22 mouse cellular contexts compared by ENCODE assay signal in the genomic region with DNA sequence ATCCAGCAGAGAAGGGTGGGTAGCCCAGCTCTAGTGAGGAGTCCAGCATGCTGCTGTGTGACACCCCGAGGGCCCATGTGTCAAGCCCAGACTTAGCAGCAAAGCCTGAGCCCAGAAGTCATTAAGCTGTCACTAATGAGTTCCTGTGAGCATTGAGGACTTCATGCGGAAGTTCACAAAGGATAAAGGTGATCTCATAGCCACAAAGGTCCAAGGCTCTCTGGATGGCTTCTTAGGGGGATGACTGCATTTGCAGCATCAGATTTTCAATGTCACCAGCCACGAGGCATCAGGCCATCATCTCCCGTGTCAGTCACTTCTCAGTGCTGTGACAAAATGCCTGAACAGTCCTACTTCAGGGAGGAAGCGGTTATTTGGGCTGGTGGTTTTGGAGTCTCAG.
DNase-seq lines count a peak whose midpoint lies in the region; ATAC-seq and TF ChIP-seq lines count a peak whose summit lies in the region.
"Had no signal": no experiment of that assay in that cellular context is flagged by ENCODE, and none has a peak within 500 bp of the region (broad histone marks: within the 10 kb centered on the region; RNA-seq: fewer than 3 reads in every experiment).

No protein-coding gene starts in this region.

- no peak for TF ChIP-seq POLR2A in kidney, adult 2 months (IDR thresholded peaks at IDR 0.05; ENCODE audit: low read depth, low read length)

- WGBS in embryonic facial prominence, embryonic 14.5 days, result 83% methylated on average over 5 of the region's 5 CpGs
- WGBS in embryonic facial prominence, embryonic 10.5 days, result 82% methylated on average over 5 of the region's 5 CpGs
- WGBS in kidney, adult 2 months, result 77% methylated on average over 5 of the region's 5 CpGs
- 77% methylated on average over 5 of the region's 5 CpGs for WGBS in liver, postnatal 0 days (ENCODE audit: insufficient replicate concordance)
- 70% methylated on average over 5 of the region's 5 CpGs for WGBS in liver, embryonic 12.5 days (ENCODE audit: insufficient replicate concordance)

- no peak overlapping the region for H3K4me2 ChIP-seq in embryonic facial prominence, embryonic 14.5 days (ENCODE audit: low read depth, low read length)
- H3K4me2 ChIP-seq in liver, postnatal 0 days (ENCODE audit: low read depth, low read length), result no peak overlapping the region
- H3K4me2 ChIP-seq in liver, embryonic 12.5 days, result no peak overlapping the region
- H3K4me2 ChIP-seq: embryonic facial prominence, embryonic 12.5 days; forebrain, embryonic 12.5 days; forebrain, embryonic 15.5 days; heart, embryonic 12.5 days; heart, embryonic 15.5 days; hindbrain, embryonic 14.5 days had no signal

- H3K36me3 ChIP-seq in embryonic facial prominence, embryonic 14.5 days (ENCODE audit: control insufficient read depth, insufficient read depth, low read length), result no peaks in the 10 kb centered on the region
- no peaks in the 10 kb centered on the region for H3K36me3 ChIP-seq in embryonic facial prominence, embryonic 10.5 days (replicated peaks)
- no peaks in the 10 kb centered on the region for H3K36me3 ChIP-seq in kidney, adult 2 months (ENCODE audit: control insufficient read depth, insufficient read depth, low read length)
- no peaks in the 10 kb centered on the region for H3K36me3 ChIP-seq in liver, postnatal 0 days (replicated peaks; ENCODE audit: insufficient read depth, low read length)
- no peaks in the 10 kb centered on the region for H3K36me3 ChIP-seq in liver, embryonic 12.5 days
- H3K36me3 ChIP-seq: embryonic facial prominence, embryonic 12.5 days; forebrain, embryonic 12.5 days; forebrain, embryonic 15.5 days; heart, embryonic 12.5 days; heart, embryonic 15.5 days; hindbrain, embryonic 10.5 days had no signal

- no peak overlapping the region for H3K9ac ChIP-seq in embryonic facial prominence, embryonic 14.5 days (ENCODE audit: low read depth, low read length)
- H3K9ac ChIP-seq in liver, postnatal 0 days (replicated peaks), result no peak overlapping the region
- no peak overlapping the region for H3K9ac ChIP-seq in liver, embryonic 12.5 days
- H3K9ac ChIP-seq: embryonic facial prominence, embryonic 12.5 days; forebrain, embryonic 12.5 days; forebrain, embryonic 15.5 days; heart, embryonic 12.5 days; heart, embryonic 15.5 days; hindbrain, embryonic 14.5 days had no signal

- no peaks in the 10 kb centered on the region for H3K9me3 ChIP-seq in embryonic facial prominence, embryonic 14.5 days (ENCODE audit: control insufficient read depth, low read length)
- no peaks in the 10 kb centered on the region for H3K9me3 ChIP-seq in embryonic facial prominence, embryonic 10.5 days
- H3K9me3 ChIP-seq in liver, postnatal 0 days (ENCODE audit: low read length), result no peaks in the 10 kb centered on the region
- H3K9me3 ChIP-seq in liver, embryonic 12.5 days (replicated peaks), result no peaks in the 10 kb centered on the region
- H3K9me3 ChIP-seq: embryonic facial prominence, embryonic 12.5 days; forebrain, embryonic 12.5 days; forebrain, embryonic 15.5 days; heart, embryonic 12.5 days; heart, embryonic 15.5 days; hindbrain, embryonic 10.5 days had no signal

- no peak overlapping the region for H3K27ac ChIP-seq in embryonic facial prominence, embryonic 14.5 days (replicated peaks; ENCODE audit: low read depth, low read length)
- no peak overlapping the region for H3K27ac ChIP-seq in embryonic facial prominence, embryonic 10.5 days (replicated peaks)
- no peak overlapping the region for H3K27ac ChIP-seq in kidney, adult 2 months (ENCODE audit: insufficient read depth, low read depth, low read length)
- peak overlapping the region; percentile 85 for H3K27ac ChIP-seq in liver, postnatal 0 days (ENCODE audit: low read depth)
- no peak overlapping the region for H3K27ac ChIP-seq in liver, embryonic 12.5 days
- H3K27ac ChIP-seq: embryonic facial prominence, embryonic 12.5 days; forebrain, embryonic 12.5 days; forebrain, embryonic 15.5 days; heart, embryonic 15.5 days; hindbrain, embryonic 10.5 days; hindbrain, embryonic 14.5 days had no signal

- DNase-seq in embryonic facial prominence, embryonic 14.5 days (ENCODE audit: low spot score), result no peak
- DNase-seq in embryonic facial prominence, embryonic 10.5 days (ENCODE audit: low spot score), result no peak
- DNase-seq in kidney, adult 2 months, result peak; percentile 12
- DNase-seq in kidney, postnatal 36 days, result no peak
- DNase-seq in liver, postnatal 0 days, result no peak
- no peak for DNase-seq in lung, postnatal 4 days
- DNase-seq: adrenal gland, postnatal 10 days; adrenal gland, postnatal 36 days; cerebellum, adult 9-10 months; gastrocnemius, postnatal 10 days; gastrocnemius, postnatal 36 days; heart, postnatal 10 days; heart, postnatal 36 days had no signal

- no peaks in the 10 kb centered on the region for H3K4me1 ChIP-seq in embryonic facial prominence, embryonic 14.5 days (ENCODE audit: control insufficient read depth, insufficient read depth, low read length)
- H3K4me1 ChIP-seq in embryonic facial prominence, embryonic 10.5 days, result peaks cover 4% of the 10 kb centered on the region; the same call in 1 of the 2 replicates
- no peaks in the 10 kb centered on the region for H3K4me1 ChIP-seq in kidney, adult 2 months (ENCODE audit: control insufficient read depth, insufficient read depth, low read length)
- peaks cover 22% of the 10 kb centered on the region for H3K4me1 ChIP-seq in liver, postnatal 0 days (ENCODE audit: insufficient read depth)
- 0 out of 2 replicates have a peak, but pooled peaks cover 5% of the 10 kb centered on the region for H3K4me1 ChIP-seq in liver, embryonic 12.5 days
- H3K4me1 ChIP-seq: embryonic facial prominence, embryonic 12.5 days; forebrain, embryonic 12.5 days; forebrain, embryonic 15.5 days; heart, embryonic 12.5 days; heart, embryonic 15.5 days had no signal

- no peak overlapping the region for H3K4me3 ChIP-seq in embryonic facial prominence, embryonic 14.5 days (ENCODE audit: low read depth, low read length)
- no peak overlapping the region for H3K4me3 ChIP-seq in embryonic facial prominence, embryonic 10.5 days
- H3K4me3 ChIP-seq in kidney, adult 2 months (ENCODE audit: insufficient read depth, low read depth, low read length), result no peak overlapping the region
- no peak overlapping the region for H3K4me3 ChIP-seq in liver, postnatal 0 days (ENCODE audit: low read depth, low read length)
- H3K4me3 ChIP-seq in liver, embryonic 12.5 days, result no peak overlapping the region
- H3K4me3 ChIP-seq: embryonic facial prominence, embryonic 12.5 days; erythroblast, embryonic 14.5 days; forebrain, embryonic 12.5 days; forebrain, embryonic 15.5 days; heart, embryonic 12.5 days; heart, embryonic 15.5 days; hindbrain, embryonic 10.5 days had no signal

- TF ChIP-seq EP300 in liver, postnatal 0 days (IDR thresholded peaks at IDR 0.05; ENCODE audit: low read depth), result no peak

- TF ChIP-seq CTCF in kidney, adult 2 months (conservative IDR thresholded peaks at IDR 0.05; ENCODE audit: insufficient read depth, insufficient read length, low read depth, low read length), result no peak
- no peak for TF ChIP-seq CTCF in liver, postnatal 0 days (IDR thresholded peaks at IDR 0.05; ENCODE audit: low read depth)

- peak; percentile 33; the same call in 1 of the 2 replicates for ATAC-seq in embryonic facial prominence, embryonic 14.5 days (ENCODE audit: low read depth)
- no peak for ATAC-seq in liver, postnatal 0 days
- ATAC-seq in liver, embryonic 12.5 days, result no peak
- ATAC-seq: forebrain, embryonic 15.5 days had no signal

- no peaks in the 10 kb centered on the region for H3K27me3 ChIP-seq in embryonic facial prominence, embryonic 14.5 days (replicated peaks; ENCODE audit: control insufficient read depth, insufficient read depth, low read length)
- H3K27me3 ChIP-seq in embryonic facial prominence, embryonic 10.5 days (replicated peaks; ENCODE audit: low read depth, poor library complexity, severe bottlenecking), result no peaks in the 10 kb centered on the region
- no peaks in the 10 kb centered on the region for H3K27me3 ChIP-seq in kidney, adult 2 months (replicated peaks; ENCODE audit: control insufficient read depth, insufficient read depth, low read length)
- H3K27me3 ChIP-seq in liver, postnatal 0 days (ENCODE audit: insufficient read depth, low read length), result no peaks in the 10 kb centered on the region
- no peaks in the 10 kb centered on the region for H3K27me3 ChIP-seq in liver, embryonic 12.5 days (replicated peaks)
- H3K27me3 ChIP-seq: embryonic facial prominence, embryonic 12.5 days; forebrain, embryonic 12.5 days; forebrain, embryonic 15.5 days; heart, embryonic 12.5 days; heart, embryonic 15.5 days had no signal
